Comparison of ENCODE assay signal across 8 mouse cellular contexts in the genomic region with DNA sequence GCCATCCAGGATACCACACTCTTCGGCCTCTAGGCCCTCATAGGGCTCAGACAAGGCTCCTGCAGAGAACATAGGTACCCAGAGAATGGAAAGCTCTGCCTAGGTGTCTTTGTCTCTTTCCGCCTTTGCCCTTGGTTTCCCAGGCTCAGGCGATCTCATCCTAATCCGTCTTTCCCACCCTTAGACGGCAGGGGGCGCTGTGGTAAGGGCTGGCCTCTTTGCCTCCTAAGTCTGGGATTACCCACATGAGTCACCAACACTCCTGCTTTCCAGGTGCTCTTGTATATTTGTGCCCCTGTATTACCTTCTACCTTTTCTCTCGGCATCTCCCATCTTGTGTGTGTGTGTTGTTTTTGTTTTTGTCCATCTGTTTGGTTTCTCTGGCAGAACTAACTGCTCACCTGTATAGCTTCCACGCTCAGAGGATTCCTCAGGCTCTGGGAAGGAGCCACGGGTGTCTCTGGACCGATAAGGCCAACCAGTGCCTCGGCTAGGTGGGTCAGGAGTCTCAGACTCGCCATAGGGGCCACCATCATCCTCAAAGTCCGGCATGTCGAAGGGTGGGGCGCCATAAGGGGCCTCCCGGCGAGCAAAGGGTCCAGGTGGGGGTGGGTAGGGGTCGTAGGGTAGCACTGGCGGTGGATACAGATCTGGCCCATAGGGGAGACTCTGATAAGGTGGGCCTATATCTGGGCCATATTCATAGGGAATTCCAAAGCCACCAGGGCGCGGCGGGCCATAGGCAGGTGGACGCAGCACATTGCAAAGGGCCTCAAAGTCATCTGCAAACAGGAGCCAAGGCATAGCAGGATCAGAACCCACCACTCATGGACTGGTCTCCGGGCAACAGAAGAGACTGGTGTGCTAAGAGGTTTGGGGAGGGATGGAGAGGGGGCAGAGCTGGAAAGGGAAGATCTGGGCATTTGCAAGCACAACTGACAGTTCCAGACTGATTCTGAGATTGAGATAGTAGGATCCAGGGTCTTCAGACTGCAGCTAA. TPM values are rescaled to one million over a fixed set of nuclear protein-coding genes. Genes with fewer than 3 reads are reported as not detected.
DNase-seq lines count a peak whose midpoint lies in the region; ATAC-seq lines count a peak whose summit lies in the region.

No protein-coding gene starts in this region.

- peak; percentile 43 for ATAC-seq in megakaryocyte progenitor cell, adult 5-6 weeks (replicated peaks; ENCODE audit: poor library complexity)

- peak; percentile 57 for DNase-seq in embryo, embryonic 10 days (ENCODE audit: low spot score)
- DNase-seq in embryo, embryonic 9.5 days (ENCODE audit: extremely low spot score): no peak
- peak; percentile 49 for DNase-seq in left cerebral cortex, postnatal 4 days
- DNase-seq in left cerebral cortex, adult 9 months (ENCODE audit: low spot score in 2 of 2): no peak
- DNase-seq in R1 (ENCODE audit: low read depth, low spot score): peak; percentile 92
- no peak for DNase-seq in frontal cortex, postnatal 14 days (ENCODE audit: low spot score in 2 of 2)
- DNase-seq in ovary, postnatal 10 days (ENCODE audit: low spot score): no peak

- intact Hi-C loops in left cerebral cortex, postnatal 4 days (cut with DNase I): no loop called here

RNA-seq across cellular contexts. Expression of gene Ltbp4, which starts 31.0 kb away (rescaled TPM):
- 10 to 100 TPM; 41.9 to 52.7 TPM for total RNA-seq in left cerebral cortex, postnatal 4 days (2021)
- 0.05 TPM in 1 of 2 replicates, not detected in the other for total RNA-seq in megakaryocyte progenitor cell, adult 5-6 weeks (2015)
- total RNA-seq in megakaryocyte progenitor cell, adult 5-6 weeks (2017): not detected in 2 replicates

RNA-seq across cellular contexts. Expression of gene Numbl, which starts 48.2 kb away (rescaled TPM):
- 100 to 1,000 TPM; 101 to 104 TPM for total RNA-seq in left cerebral cortex, postnatal 4 days (2021)
- total RNA-seq in megakaryocyte progenitor cell, adult 5-6 weeks (2015): 0.37 and 1.3 TPM in 2 replicates
- total RNA-seq in megakaryocyte progenitor cell, adult 5-6 weeks (2017): 0.57 and 0.83 TPM in 2 replicates

RNA-seq across cellular contexts. Expression of gene Shkbp1, which starts 49.4 kb away (rescaled TPM):
- 10 to 100 TPM; 47.2 to 52.4 TPM for total RNA-seq in left cerebral cortex, postnatal 4 days (2021)
- 18.8 and 23.9 TPM in 2 replicates for total RNA-seq in megakaryocyte progenitor cell, adult 5-6 weeks (2015)
- 10.7 and 11.0 TPM in 2 replicates for total RNA-seq in megakaryocyte progenitor cell, adult 5-6 weeks (2017)

RNA-seq across cellular contexts. Expression of gene Gm20479, which starts 50.8 kb away (rescaled TPM):
- total RNA-seq in left cerebral cortex, postnatal 4 days (2021): not detected
- not detected in 2 replicates for total RNA-seq in megakaryocyte progenitor cell, adult 5-6 weeks (2015)
- total RNA-seq in megakaryocyte progenitor cell, adult 5-6 weeks (2017): not detected in 2 replicates

Comparison
In these comparisons a context has a peak if more than half of its experiments do, and no peak if none do; other contexts are left out.
1. DNase-seq: peak in embryo, embryonic 10 days (single experiment), left cerebral cortex, postnatal 4 days (single experiment) and R1 (single experiment); none in embryo, embryonic 9.5 days (single experiment), left cerebral cortex, adult 9 months (0 of 2), frontal cortex, postnatal 14 days (0 of 2) and ovary, postnatal 10 days (single experiment).
2. RNA of gene Ltbp4, which starts 31.0 kb away (total RNA-seq): 41.9 to 52.7 TPM in left cerebral cortex, postnatal 4 days; 0.05 TPM in megakaryocyte progenitor cell, adult 5-6 weeks; every median in the first group is over 10 times any median in the second.
3. RNA of gene Numbl, which starts 48.2 kb away (total RNA-seq): 101 to 104 TPM in left cerebral cortex, postnatal 4 days; 0.37 to 1.3 TPM in megakaryocyte progenitor cell, adult 5-6 weeks; every median in the first group is over 10 times any median in the second.